Mouse (Mus musculus): Measurements from ENCODE around the gene Zfp51.

DNA sequence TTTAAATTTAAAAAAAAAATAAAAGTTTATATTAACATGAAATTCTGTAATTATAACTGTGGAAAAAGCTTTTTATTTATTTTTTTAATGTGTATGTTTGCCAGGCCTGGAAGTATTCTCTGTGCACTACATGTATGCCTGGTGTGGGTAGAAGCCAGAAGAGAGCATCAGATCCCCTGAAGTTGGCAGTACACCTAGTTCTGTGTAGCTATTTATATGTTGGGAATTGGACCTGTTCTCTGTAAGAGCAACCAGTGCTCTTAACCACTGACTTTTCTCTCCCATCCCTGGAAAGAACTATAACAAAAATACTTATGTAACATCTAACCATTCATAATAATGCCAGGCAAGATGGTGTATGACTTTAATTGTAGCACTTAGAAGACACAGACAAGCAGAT, 59.6 kb downstream of the Zfp51 start:
- no peak for TF ChIP-seq CTCF (IDR thresholded peaks at IDR 0.05; ENCODE audit: extremely low read depth, insufficient read depth, low read length)
- TF ChIP-seq POLR2A (IDR thresholded peaks at IDR 0.05; ENCODE audit: extremely low read depth, insufficient read depth, low read length), result no peak

Measured in cortical plate, adult 2 months (tissue).